Mouse (Mus musculus): ENCODE measurements around the gene Srsf5.

- TF ChIP-seq MAFK (IDR thresholded peaks at IDR 0.05; ENCODE audit: insufficient read depth, low read depth, low read length) (no peak), ZNF384 (IDR thresholded peaks at IDR 0.05; ENCODE audit: low read depth, low read length) (no peak), CHD2 (IDR thresholded peaks at IDR 0.05; ENCODE audit: low read depth, low read length) (no peak)
Measured at GRCm38 (mm10) chr12:80998528-80999221, 53.4 kb downstream of the Srsf5 start.

Data from ES-E14 (cell line).